Mouse (Mus musculus): Measurements from ENCODE around the gene Nwd2.

- TF ChIP-seq POLR2A (IDR thresholded peaks at IDR 0.05; ENCODE audit: insufficient read depth, low read depth, low read length) (no peak), CTCF (IDR thresholded peaks at IDR 0.05; ENCODE audit: insufficient read depth, low read depth, low read length) (no peak)
Observed at GRCm38 (mm10) chr5:63773603-63774002, 124.7 kb downstream of the Nwd2 start.
